Mouse (Mus musculus): ENCODE measurements around the gene 2010300C02Rik. TPM values are rescaled to one million over a fixed set of nuclear protein-coding genes. Genes with fewer than 3 reads are reported as not detected.

Gene 2010300C02Rik
- polyA plus RNA-seq (2015; fragmentation: Nextera tagmentation; extraction: Ambion mirVana), result 7.5 and 8.5 TPM in 2 replicates

GRCm38 (mm10) chr1:37719761-37720640 is at the start of gene 2010300C02Rik:
TSS of gene 2010300C02Rik (minus strand) at chr1:37720085.
- under 1% methylated on average over 49 of the region's 69 CpGs for WGBS
- peak; percentile 82 for DNase-seq (ENCODE audit: low spot score)
- H3K27ac ChIP-seq (replicated peaks), result peak within 1 kb of the TSS; percentile 84

GRCm38 (mm10) chr1:37759407-37759806 is 39.5 kb upstream of the 2010300C02Rik start:
- H3K4me3 ChIP-seq (ENCODE audit: low read depth, low read length), result no peak overlapping the region
- no peak overlapping the region for H3K4me2 ChIP-seq (replicated peaks; ENCODE audit: low read depth)
- H3K36me3 ChIP-seq (ENCODE audit: control insufficient read depth, insufficient read depth, low read length), result no peaks in the 10 kb centered on the region
- H3K4me1 ChIP-seq (replicated peaks; ENCODE audit: control insufficient read depth, insufficient read depth), result no peaks in the 10 kb centered on the region
- no peak overlapping the region for H3K27ac ChIP-seq (replicated peaks)
- H3K9ac ChIP-seq (ENCODE audit: low read length), result no peak overlapping the region
- ATAC-seq (ENCODE audit: low FRiP score, low TSS enrichment) (no peak), DNase-seq (ENCODE audit: low spot score) (no peak)
- TF ChIP-seq CTCF (IDR thresholded peaks at IDR 0.05; ENCODE audit: low read depth) (peak; percentile 48), EP300 (optimal IDR thresholded peaks at IDR 0.05) (no peak)
- H3K27me3 ChIP-seq (ENCODE audit: control insufficient read depth, insufficient read depth, low read length), result no peaks in the 10 kb centered on the region
- no peaks in the 10 kb centered on the region for H3K9me3 ChIP-seq (ENCODE audit: control insufficient read depth, low read length)

More at GRCm38 (mm10) chr1:37719761-37720640, at the start of gene 2010300C02Rik:
- H3K36me3 ChIP-seq (ENCODE audit: control insufficient read depth, insufficient read depth, low read length), result no peaks in the 10 kb centered on the region
- peak within 1 kb of the TSS; percentile 75 for H3K9ac ChIP-seq (ENCODE audit: low read length)
- H3K4me3 ChIP-seq (ENCODE audit: low read depth, low read length), result peak within 1 kb of the TSS; percentile 63
- peak within 1 kb of the TSS; percentile 95 for H3K4me2 ChIP-seq (replicated peaks; ENCODE audit: low read depth)
- TF ChIP-seq CTCF (IDR thresholded peaks at IDR 0.05; ENCODE audit: low read depth) (peak; percentile 65), EP300 (optimal IDR thresholded peaks at IDR 0.05) (no peak)
- no peaks in the 10 kb centered on the region for H3K4me1 ChIP-seq (replicated peaks; ENCODE audit: control insufficient read depth, insufficient read depth)
- H3K9me3 ChIP-seq (ENCODE audit: control insufficient read depth, low read length), result no peaks in the 10 kb centered on the region
- no peaks in the 10 kb centered on the region for H3K27me3 ChIP-seq (ENCODE audit: control insufficient read depth, insufficient read depth, low read length)
- peak; percentile 88 for ATAC-seq (ENCODE audit: low FRiP score, low TSS enrichment)

- no peak for DNase-seq (ENCODE audit: low spot score)
- H3K36me3 ChIP-seq (ENCODE audit: control insufficient read depth, insufficient read depth, low read length), result no peaks in the 10 kb centered on the region
- H3K9ac ChIP-seq (ENCODE audit: low read length), result no peak overlapping the region
- no peaks in the 10 kb centered on the region for H3K27me3 ChIP-seq (ENCODE audit: control insufficient read depth, insufficient read depth, low read length)
- WGBS, result 70% methylated on average over 9 of the region's 9 CpGs
- no peak for TF ChIP-seq CTCF (IDR thresholded peaks at IDR 0.05; ENCODE audit: low read depth)
- no peak for TF ChIP-seq EP300 (optimal IDR thresholded peaks at IDR 0.05)
- H3K4me2 ChIP-seq (replicated peaks; ENCODE audit: low read depth), result no peak overlapping the region
- ATAC-seq (ENCODE audit: low FRiP score, low TSS enrichment), result no peak
- H3K4me3 ChIP-seq (ENCODE audit: low read depth, low read length), result no peak overlapping the region
- no peak overlapping the region for H3K27ac ChIP-seq (replicated peaks)
- no peaks in the 10 kb centered on the region for H3K4me1 ChIP-seq (replicated peaks; ENCODE audit: control insufficient read depth, insufficient read depth)
- H3K9me3 ChIP-seq (ENCODE audit: control insufficient read depth, low read length), result no peaks in the 10 kb centered on the region
Measured at GRCm38 (mm10) chr1:37744650-37745259, 24.9 kb upstream of the 2010300C02Rik start.

GRCm38 (mm10) chr1:37742602-37743270 is 22.9 kb upstream of the 2010300C02Rik start:
- H3K4me1 ChIP-seq (replicated peaks; ENCODE audit: control insufficient read depth, insufficient read depth), result no peaks in the 10 kb centered on the region
- no peak overlapping the region for H3K4me2 ChIP-seq (replicated peaks; ENCODE audit: low read depth)
- H3K9ac ChIP-seq (ENCODE audit: low read length), result no peak overlapping the region
- ATAC-seq (ENCODE audit: low FRiP score, low TSS enrichment) (no peak), DNase-seq (ENCODE audit: low spot score) (no peak)
- no peak for TF ChIP-seq EP300 (optimal IDR thresholded peaks at IDR 0.05)
- no peak for TF ChIP-seq CTCF (IDR thresholded peaks at IDR 0.05; ENCODE audit: low read depth)
- no peaks in the 10 kb centered on the region for H3K9me3 ChIP-seq (ENCODE audit: control insufficient read depth, low read length)
- H3K27me3 ChIP-seq (ENCODE audit: control insufficient read depth, insufficient read depth, low read length), result no peaks in the 10 kb centered on the region
- 51% methylated on average over 14 of the region's 14 CpGs for WGBS
- H3K36me3 ChIP-seq (ENCODE audit: control insufficient read depth, insufficient read depth, low read length), result no peaks in the 10 kb centered on the region
- no peak overlapping the region for H3K27ac ChIP-seq (replicated peaks)
- H3K4me3 ChIP-seq (ENCODE audit: low read depth, low read length), result no peak overlapping the region

- H3K4me2 ChIP-seq (replicated peaks; ENCODE audit: low read depth), result no peak overlapping the region
- no peaks in the 10 kb centered on the region for H3K9me3 ChIP-seq (ENCODE audit: control insufficient read depth, low read length)
- H3K36me3 ChIP-seq (ENCODE audit: control insufficient read depth, insufficient read depth, low read length), result no peaks in the 10 kb centered on the region
- H3K4me1 ChIP-seq (replicated peaks; ENCODE audit: control insufficient read depth, insufficient read depth), result no peaks in the 10 kb centered on the region
- ATAC-seq (ENCODE audit: low FRiP score, low TSS enrichment), result no peak
- no peak for DNase-seq (ENCODE audit: low spot score)
- no peaks in the 10 kb centered on the region for H3K27me3 ChIP-seq (ENCODE audit: control insufficient read depth, insufficient read depth, low read length)
- WGBS, result 64% methylated on average over 11 of the region's 11 CpGs
- H3K27ac ChIP-seq (replicated peaks), result no peak overlapping the region
- no peak overlapping the region for H3K4me3 ChIP-seq (ENCODE audit: low read depth, low read length)
- no peak overlapping the region for H3K9ac ChIP-seq (ENCODE audit: low read length)
- TF ChIP-seq CTCF (IDR thresholded peaks at IDR 0.05; ENCODE audit: low read depth) (no peak), EP300 (optimal IDR thresholded peaks at IDR 0.05) (no peak)
Measured at GRCm38 (mm10) chr1:37742126-37742525, 22.2 kb upstream of the 2010300C02Rik start.

All from stomach, postnatal 0 days (tissue).